Mouse (Mus musculus) hindbrain, embryonic 16.5 days (tissue): ENCODE measurements around the gene Olfr1495. TPM values are rescaled to one million over a fixed set of nuclear protein-coding genes. Genes with fewer than 3 reads are reported as not detected.
"Not testable (repeated sequence)": the region's sequence is repeated elsewhere in the genome, so short reads cannot be mapped to it uniquely, and the experiment has no call there.

ENCODE experiments used
- ATAC-seq: fragments of 200-750 bp; cut with Nextera tagmentation; 2 replicates; pipeline ENCODE4 v1.8.0; 2017; ENCODE audit warnings: moderate TSS enrichment, moderate library complexity
- H3K27ac ChIP-seq: fragments of 300-500 bp; sonication (generic); 2 replicates; pipeline ENCODE4 v1.5.1; 2014; ENCODE audit warnings: low read depth, mild to moderate bottlenecking, control low read depth, low read length, moderate library complexity
- H3K27me3 ChIP-seq: fragments of 300-500 bp; sonication (generic); replicated peaks from 2 replicates; pipeline ENCODE4 v1.6.1; 2014; ENCODE audit warnings: low read length; ENCODE audit not compliant: control insufficient read depth, insufficient read depth
- H3K36me3 ChIP-seq: fragments of 300-500 bp; sonication (generic); 2 replicates; pipeline ENCODE4 v1.6.1; 2014; ENCODE audit warnings: mild to moderate bottlenecking, low read length, moderate library complexity, mixed read lengths; ENCODE audit not compliant: control insufficient read depth, insufficient read depth
- H3K4me1 ChIP-seq: fragments of 300-500 bp; sonication (generic); 2 replicates; pipeline ENCODE4 v1.6.1; 2014; ENCODE audit warnings: low read depth, low read length; ENCODE audit not compliant: control insufficient read depth, insufficient read depth
- H3K4me2 ChIP-seq: fragments of 300-500 bp; sonication (generic); 2 replicates; pipeline ENCODE4 v1.6.1; 2014; ENCODE audit warnings: mild to moderate bottlenecking, low read length, control low read depth, moderate library complexity
- H3K4me3 ChIP-seq: fragments of 300-500 bp; sonication (generic); 2 replicates; pipeline ENCODE4 v1.5.1; 2014; ENCODE audit warnings: mild to moderate bottlenecking, low read length, control low read depth, moderate library complexity
- H3K9ac ChIP-seq: fragments of 300-500 bp; sonication (generic); 2 replicates; pipeline ENCODE4 v1.6.1; 2014; ENCODE audit warnings: low read depth, mild to moderate bottlenecking, control low read depth, low read length, moderate library complexity
- H3K9me3 ChIP-seq: fragments of 300-500 bp; sonication (generic); 2 replicates; pipeline ENCODE4 v1.6.1; 2014; ENCODE audit warnings: mild to moderate bottlenecking, low read length, moderate library complexity; ENCODE audit not compliant: control insufficient read depth
- WGBS: fragments of 180-500 bp; shearing (Covaris S2); extraction: QIAGEN DNeasy Blood & Tissue Kit; methylation state at CpG from one replicate; pipeline ENCODE4 v1.1.7; 2014; 5-methylcytosine and 5-hydroxymethylcytosine counted together
- polyA plus RNA-seq: library from polyadenylated mRNA; unstranded; fragments of >200 nt; fragmentation: Nextera tagmentation; extraction: Ambion mirVana; gene quantifications from 2 replicates; pipeline ENCODE4 v1.2.1, GENCODE M21; 2015

The Olfr1495 gene
- polyA plus RNA-seq, result not detected in 2 replicates

DNA sequence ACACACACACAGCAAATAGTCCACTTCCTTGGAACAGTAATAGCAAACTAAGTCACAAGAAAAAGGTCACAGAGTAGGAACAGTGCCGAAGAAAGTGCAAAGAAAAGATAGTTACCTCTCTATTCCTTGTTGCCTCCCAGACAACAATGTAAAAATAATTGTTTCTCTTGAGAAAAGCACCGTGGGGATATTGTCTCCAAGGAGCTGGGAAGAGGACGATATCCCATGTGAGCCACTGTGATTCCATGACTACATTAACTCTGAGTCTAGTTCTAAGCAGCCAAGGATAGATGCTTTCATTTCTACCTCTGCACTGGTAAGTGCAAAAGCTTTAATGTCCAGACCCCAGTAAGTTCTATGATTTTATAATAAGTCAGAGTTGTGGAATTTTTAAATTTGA lies at the start of gene Olfr1495:
Gene Olfr1495, plus strand, starts transcription at position 301 of the 400 bp plus-strand sequence.
- no peak within 1 kb of the TSS for H3K4me2 ChIP-seq
- 80% methylated on average over 3 of the region's 3 CpGs for WGBS
- no peaks in the 10 kb centered on the region for H3K36me3 ChIP-seq
- no peaks in the 10 kb centered on the region for H3K27me3 ChIP-seq
- H3K4me3 ChIP-seq, result no peak within 1 kb of the TSS
- no peak within 1 kb of the TSS for H3K9ac ChIP-seq
- no peaks in the 10 kb centered on the region for H3K4me1 ChIP-seq
- no peak for ATAC-seq
- no peak within 1 kb of the TSS for H3K27ac ChIP-seq
- H3K9me3 ChIP-seq, result no peaks in the 10 kb centered on the region

DNA sequence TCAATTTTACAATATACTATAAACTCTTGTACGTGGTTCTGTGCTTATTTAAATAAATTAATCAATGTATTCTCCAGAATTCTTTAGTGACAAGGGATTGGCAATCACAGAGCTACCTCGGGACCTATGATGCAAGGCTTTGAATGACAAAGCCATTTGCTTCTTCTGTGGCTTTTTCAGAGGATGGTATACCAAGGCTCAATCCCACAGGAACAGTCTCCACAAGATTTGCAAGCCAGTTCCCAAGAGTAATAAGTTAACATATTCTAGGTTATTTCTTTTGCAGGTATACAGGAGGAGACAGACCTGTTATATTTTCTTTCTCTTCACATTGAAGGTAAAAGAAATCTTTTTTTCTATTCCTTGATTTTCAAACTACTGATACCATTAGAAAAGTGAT lies 41.4 kb upstream of the Olfr1495 start, which contains the start of gene Olfr1493-ps1:
Gene Olfr1493-ps1, plus strand, starts transcription at position 301 of the 400 bp plus-strand sequence.
- ATAC-seq, result no peak
- Histone ChIP-seq H3K4me3 (no peak within 1 kb of the TSS), H3K27me3 (no peaks in the 10 kb centered on the region), H3K4me2 (no peak within 1 kb of the TSS), H3K36me3 (no peaks in the 10 kb centered on the region), H3K4me1 (no peaks in the 10 kb centered on the region), H3K9ac (no peak within 1 kb of the TSS), H3K27ac (no peak within 1 kb of the TSS), H3K9me3 (no peaks in the 10 kb centered on the region)
- WGBS, result 56% methylated on average over 2 of the region's 2 CpGs

DNA sequence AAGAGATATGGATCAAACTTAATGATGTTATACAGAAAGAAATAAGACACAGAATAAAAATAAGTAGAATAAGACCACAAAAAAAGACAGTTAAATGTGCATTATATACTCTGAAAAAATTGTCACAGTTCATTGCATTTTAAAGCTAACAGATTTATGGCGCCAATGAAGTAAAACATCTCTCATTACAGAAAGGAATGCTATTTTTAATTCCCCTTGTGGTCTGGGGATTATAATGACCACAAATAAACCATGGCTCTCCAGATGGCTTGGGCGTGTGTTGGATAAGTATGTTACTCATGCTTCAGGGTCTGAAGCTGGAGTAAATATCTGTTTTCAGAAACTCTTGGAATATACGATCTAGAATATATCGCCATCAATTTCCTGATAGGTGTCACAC lies 25.0 kb upstream of the Olfr1495 start, which contains the start of gene Olfr1494:
Gene Olfr1494, plus strand, starts transcription at position 301 of the 400 bp plus-strand sequence.
- Histone ChIP-seq H3K4me3 (no peak within 1 kb of the TSS), H3K36me3 (no peaks in the 10 kb centered on the region), H3K9me3 (no peaks in the 10 kb centered on the region), H3K27me3 (no peaks in the 10 kb centered on the region), H3K27ac (no peak within 1 kb of the TSS), H3K4me2 (no peak within 1 kb of the TSS), H3K9ac (no peak within 1 kb of the TSS), H3K4me1 (no peaks in the 10 kb centered on the region)
- no peak for ATAC-seq
- 90% methylated on average over 4 of the region's 4 CpGs for WGBS

DNA sequence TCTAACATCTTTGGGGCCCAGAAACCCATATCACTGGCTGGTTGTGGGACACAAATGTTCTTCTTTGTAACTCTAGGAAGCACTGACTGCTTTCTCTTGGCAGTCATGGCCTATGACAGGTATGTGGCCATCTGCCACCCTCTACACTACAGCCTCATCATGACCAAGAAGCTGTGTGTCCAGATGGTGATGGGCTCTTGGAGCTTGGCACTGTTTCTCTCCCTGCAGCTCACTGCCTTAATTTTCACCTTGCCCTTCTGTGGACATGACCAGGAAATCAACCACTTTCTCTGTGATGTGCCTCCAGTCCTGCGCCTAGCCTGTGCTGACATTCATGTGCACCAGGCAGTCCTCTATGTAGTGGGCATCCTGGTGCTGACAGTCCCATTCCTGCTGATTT lies 15.0 kb upstream of the Olfr1495 start:
- 92% methylated on average over 1 of the region's 1 CpGs for WGBS

DNA sequence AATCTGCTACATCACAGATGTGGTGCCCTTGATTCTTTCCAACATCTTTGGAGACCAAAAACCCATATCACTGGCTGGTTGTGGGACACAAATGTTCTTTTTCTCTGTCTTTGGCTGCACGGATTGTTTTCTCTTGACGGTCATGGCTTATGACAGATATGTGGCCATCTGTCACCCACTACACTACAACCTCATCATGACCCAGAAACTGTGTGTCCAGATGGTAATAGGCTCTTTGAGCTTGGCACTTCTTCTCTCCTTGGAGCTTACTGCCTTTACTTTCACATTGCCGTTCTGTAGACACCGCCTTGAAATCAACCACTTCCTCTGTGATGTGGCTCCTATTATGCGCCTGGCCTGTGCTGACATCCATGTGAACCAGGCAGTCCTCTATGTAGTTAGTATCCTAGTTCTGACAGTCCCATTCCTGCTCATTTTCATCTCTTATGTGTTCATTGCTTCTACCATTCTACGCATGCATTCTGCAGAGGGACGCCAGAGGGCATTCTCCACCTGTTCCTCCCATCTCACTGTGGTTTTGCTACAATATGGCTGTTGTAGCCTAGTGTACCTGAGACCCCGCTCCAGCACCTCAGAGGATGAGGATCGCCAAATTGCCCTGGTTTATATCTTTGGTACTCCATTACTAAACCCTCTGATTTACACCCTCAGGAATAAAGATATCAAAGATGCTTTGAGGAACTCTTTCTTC lies 4.3 kb downstream of the Olfr1495 start:
- no peaks in the 10 kb centered on the region for H3K27me3 ChIP-seq

More for the DNA sequence above, 15.0 kb upstream of the Olfr1495 start:
- no peak for ATAC-seq
- H3K27ac ChIP-seq, result no peak overlapping the region
- no peak overlapping the region for H3K9ac ChIP-seq
- no peaks in the 10 kb centered on the region for H3K27me3 ChIP-seq
- H3K4me1 ChIP-seq, result no peaks in the 10 kb centered on the region
- no peak overlapping the region for H3K4me3 ChIP-seq
- no peaks in the 10 kb centered on the region for H3K36me3 ChIP-seq
- H3K9me3 ChIP-seq, result no peaks in the 10 kb centered on the region
- H3K4me2 ChIP-seq, result no peak overlapping the region

DNA sequence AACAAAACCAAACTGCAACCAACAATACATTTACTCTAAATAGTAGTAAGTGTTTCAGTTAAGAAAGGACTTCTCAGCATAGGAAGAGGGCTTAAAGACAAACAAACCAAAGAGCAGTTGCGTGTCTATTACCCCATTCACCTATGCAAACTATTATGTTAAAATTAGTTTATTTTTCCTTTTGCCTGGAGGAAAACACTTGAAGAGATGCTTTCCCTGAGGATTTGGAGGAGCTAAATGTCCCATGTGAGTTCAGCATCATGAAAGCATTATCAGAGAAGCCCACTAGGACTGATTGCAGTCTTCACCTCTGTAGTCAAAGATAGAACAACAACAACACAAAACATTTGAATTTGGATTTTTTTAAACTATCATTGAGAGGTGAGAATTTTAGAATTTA lies 13.2 kb downstream of the Olfr1495 start, which contains the start of gene Olfr1496:
Gene Olfr1496, plus strand, starts transcription at position 301 of the 400 bp plus-strand sequence.
- no peak within 1 kb of the TSS for H3K27ac ChIP-seq
- H3K27me3 ChIP-seq, result no peaks in the 10 kb centered on the region
- no peak for ATAC-seq
- H3K4me2 ChIP-seq, result no peak within 1 kb of the TSS
- no peak within 1 kb of the TSS for H3K9ac ChIP-seq
- no peaks in the 10 kb centered on the region for H3K4me1 ChIP-seq
- no peak within 1 kb of the TSS for H3K4me3 ChIP-seq
- no peaks in the 10 kb centered on the region for H3K36me3 ChIP-seq
- WGBS, result 87% methylated on average over 1 of the region's 1 CpGs
- H3K9me3 ChIP-seq, result no peaks in the 10 kb centered on the region

More for the DNA sequence above, 4.3 kb downstream of the Olfr1495 start:
- no peaks in the 10 kb centered on the region for H3K36me3 ChIP-seq
- WGBS, result 92% methylated on average over 9 of the region's 9 CpGs
- no peaks in the 10 kb centered on the region; the same call in 1 of the 2 replicates for H3K9me3 ChIP-seq
- no peak overlapping the region for H3K4me2 ChIP-seq
- H3K4me3 ChIP-seq, result no peak overlapping the region
- H3K4me1 ChIP-seq, result no peaks in the 10 kb centered on the region
- no peak for ATAC-seq
- H3K27ac ChIP-seq, result no peak overlapping the region
- no peak overlapping the region for H3K9ac ChIP-seq

DNA sequence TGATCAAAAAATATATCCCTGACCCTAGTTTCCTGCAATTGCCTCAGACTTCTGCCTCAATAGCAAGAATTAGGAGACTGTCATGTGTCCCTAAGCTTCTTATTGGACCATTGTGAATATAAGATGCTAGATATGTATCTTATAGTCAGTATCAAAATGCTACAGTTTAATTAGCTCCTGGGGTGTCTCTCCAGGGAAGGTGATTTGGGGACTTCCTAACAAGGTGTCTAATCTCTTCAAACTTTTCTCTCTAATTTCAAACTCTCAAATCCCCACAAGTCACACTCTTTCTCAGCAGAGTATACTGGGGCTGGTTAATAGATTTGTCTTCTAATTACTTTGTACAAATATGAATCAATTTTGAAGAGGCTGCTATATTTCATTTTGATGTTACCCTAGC lies 33.7 kb downstream of the Olfr1495 start, which contains the start of gene Olfr1497:
Gene Olfr1497, minus strand, starts transcription at position 101 of the 400 bp plus-strand sequence.
- Histone ChIP-seq H3K4me1 (no peaks in the 10 kb centered on the region), H3K4me2 (no peak within 1 kb of the TSS), H3K4me3 (no peak within 1 kb of the TSS), H3K36me3 (no peaks in the 10 kb centered on the region), H3K27ac (no peak within 1 kb of the TSS), H3K9me3 (no peaks in the 10 kb centered on the region), H3K27me3 (no peaks in the 10 kb centered on the region), H3K9ac (no peak within 1 kb of the TSS)
- no peak for ATAC-seq

DNA sequence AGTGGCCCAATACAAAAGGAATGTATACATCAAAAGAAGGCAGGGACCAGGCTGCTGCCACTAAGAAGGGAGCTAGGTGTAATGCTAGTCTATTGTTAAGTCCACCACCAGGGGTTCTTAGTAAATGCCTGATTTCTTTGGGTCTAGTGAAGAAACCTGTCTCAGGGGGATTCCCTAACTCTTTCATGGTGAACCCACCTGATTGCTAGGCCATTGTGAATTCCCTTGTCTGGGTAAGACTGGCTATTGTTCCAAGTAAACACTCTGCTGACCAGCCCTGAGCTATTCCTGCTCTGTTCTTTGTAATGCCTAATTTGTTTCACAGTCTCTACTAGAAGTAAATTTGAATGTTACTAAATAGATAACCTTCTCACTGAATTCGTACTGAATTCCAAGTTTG lies 41.1 kb downstream of the Olfr1495 start:
- H3K4me2 ChIP-seq, H3K4me3 ChIP-seq, H3K27me3 ChIP-seq, ATAC-seq, H3K9ac ChIP-seq, H3K4me1 ChIP-seq, H3K27ac ChIP-seq, H3K9me3 ChIP-seq, H3K36me3 ChIP-seq: not testable (repeated sequence)
- 58% methylated on average over 1 of the region's 1 CpGs for WGBS

DNA sequence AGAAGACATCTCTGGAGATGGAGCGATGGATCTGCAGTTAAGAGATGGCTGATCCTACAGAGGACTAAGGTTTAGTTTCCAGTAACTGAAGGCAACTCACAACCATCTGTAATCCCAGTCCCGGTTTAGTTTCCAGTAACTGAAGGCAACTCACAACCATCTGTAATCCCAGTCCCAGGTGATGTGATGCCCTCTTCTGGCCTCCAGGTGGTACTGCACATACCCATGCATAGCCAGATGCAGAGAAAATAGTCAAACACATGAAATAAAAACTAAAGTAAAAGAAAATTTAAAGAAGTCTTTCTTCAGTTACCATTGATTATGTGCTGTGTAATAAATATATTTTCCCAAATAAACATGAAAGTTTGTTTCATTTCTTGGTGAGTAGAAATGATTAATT lies 48.4 kb downstream of the Olfr1495 start:
- H3K27me3 ChIP-seq, result no peaks in the 10 kb centered on the region
- ATAC-seq, result no peak
- no peaks in the 10 kb centered on the region for H3K4me1 ChIP-seq
- H3K4me2 ChIP-seq, result no peak overlapping the region
- H3K9ac ChIP-seq, result no peak overlapping the region
- H3K27ac ChIP-seq, result no peak overlapping the region
- H3K9me3 ChIP-seq, result no peaks in the 10 kb centered on the region
- no peak overlapping the region for H3K4me3 ChIP-seq
- H3K36me3 ChIP-seq, result no peaks in the 10 kb centered on the region
- 59% methylated on average over 2 of the region's 2 CpGs for WGBS
